Mouse (Mus musculus): Measurements from ENCODE around the gene Glb1. TPM values are rescaled to one million over a fixed set of nuclear protein-coding genes. Genes with fewer than 3 reads are reported as not detected.
"Not testable (repeated sequence)": the region's sequence is repeated elsewhere in the genome, so short reads cannot be mapped to it uniquely, and the experiment has no call there.

Glb1 gene
- 111 and 119 TPM in 2 replicates for polyA plus RNA-seq (2012; rRNA removed)

DNA sequence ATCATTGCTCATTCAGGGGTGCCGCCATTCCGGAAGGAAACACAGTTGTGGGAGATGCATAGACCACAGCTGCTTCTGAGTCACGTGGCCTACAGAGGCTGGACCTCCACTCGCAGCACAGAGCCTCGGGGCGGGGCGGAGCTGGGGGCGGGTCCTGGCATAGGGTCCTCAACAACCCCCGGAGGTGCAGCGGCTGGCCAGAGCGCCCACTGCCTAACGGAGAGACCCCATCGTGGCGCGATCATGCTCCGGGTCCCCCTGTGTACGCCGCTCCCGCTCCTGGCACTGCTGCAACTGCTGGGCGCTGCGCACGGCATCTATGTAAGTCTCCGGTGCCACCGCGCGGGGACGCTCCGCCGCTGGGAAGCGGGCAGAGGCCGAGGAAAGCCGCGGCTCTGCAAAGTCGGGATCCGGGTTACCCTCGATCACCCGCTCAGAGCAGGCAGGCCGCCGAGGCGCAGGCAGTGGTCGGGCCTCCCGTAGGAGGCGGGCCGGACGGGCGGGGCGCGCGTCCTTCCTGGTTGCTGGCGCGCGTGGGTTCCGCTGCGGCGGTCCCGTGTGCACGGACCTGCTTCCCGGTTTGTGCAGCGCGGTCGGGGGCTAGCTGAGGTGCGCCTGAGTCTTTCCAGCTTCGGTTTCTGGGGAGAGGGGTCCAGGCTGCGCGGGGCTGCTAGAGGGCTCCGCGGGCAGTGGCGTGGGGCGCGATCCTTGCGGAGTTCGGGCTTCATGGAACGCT is at the start of gene Glb1, which contains the start of gene Tmppe:
Glb1 (plus strand) TSS at position 128 of the 736 bp plus-strand sequence.
Tmppe (plus strand) TSS at position 157 of the 736 bp plus-strand sequence.
- DNase-seq (ENCODE audit: low read depth), result no peak

- no peak for DNase-seq (ENCODE audit: low read depth)
Observed at GRCm38 (mm10) chr9:114367783-114368470, 32.9 kb upstream of the Glb1 start.

DNA sequence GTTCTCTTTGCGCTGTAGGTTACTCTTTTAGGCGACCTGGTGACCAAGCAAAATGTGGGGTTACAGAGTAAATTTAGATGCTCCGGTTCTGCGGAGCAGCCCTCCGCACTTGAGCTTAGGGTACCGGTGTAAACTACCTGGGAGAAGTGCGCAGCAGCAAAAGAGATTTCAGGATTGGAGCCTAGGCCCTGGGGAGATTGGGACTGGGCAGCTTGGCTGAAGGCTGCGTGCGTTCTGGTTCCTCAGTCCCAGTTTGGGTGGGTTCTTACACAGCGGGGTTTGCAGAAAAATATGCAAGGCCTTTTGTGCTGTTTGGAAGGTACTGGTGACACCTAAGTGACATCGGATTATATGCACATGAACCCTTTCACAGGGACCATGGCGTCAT is 32.4 kb upstream of the Glb1 start:
- DNase-seq (ENCODE audit: low read depth), result no peak

GRCm38 (mm10) chr9:114369389-114369788 is 31.5 kb upstream of the Glb1 start:
- not testable (repeated sequence) for DNase-seq (ENCODE audit: low read depth)

- DNase-seq (ENCODE audit: low read depth), result not testable (repeated sequence)
Observed at GRCm38 (mm10) chr9:114371717-114372116, 29.2 kb upstream of the Glb1 start.

DNA sequence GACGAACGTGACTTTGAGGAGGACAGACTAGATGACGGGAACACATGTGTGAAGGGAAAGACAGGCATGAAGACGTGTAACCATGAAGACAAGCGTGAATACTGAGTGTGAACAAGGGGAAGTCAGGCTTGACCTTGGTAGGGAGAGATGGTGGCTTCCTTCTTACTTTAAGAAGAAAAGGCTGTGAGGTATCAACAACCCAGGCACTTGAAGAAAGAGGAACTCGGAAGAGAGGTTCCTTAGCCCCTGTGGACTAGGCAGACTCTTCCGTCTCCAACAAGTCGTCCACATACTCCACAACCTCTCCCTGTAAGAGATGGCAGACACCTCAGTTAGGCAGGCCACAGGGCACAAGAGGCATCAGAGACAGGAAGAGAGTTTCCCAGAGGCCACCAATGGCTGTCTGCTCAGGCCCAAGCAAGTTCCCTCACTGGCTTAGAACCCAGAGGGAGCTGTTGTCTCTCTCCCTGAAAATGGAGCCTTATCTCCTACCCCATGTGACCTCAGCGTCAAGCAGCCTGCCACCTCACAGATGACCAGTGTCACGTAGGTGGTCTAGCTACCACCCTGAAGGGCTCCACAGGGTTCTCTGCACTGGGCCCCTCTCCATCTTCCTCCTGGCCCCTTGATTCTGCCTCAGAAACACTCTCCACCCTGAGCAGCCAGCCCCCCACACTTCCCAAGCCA is 25.5 kb upstream of the Glb1 start:
- DNase-seq (ENCODE audit: low read depth), result no peak

DNA sequence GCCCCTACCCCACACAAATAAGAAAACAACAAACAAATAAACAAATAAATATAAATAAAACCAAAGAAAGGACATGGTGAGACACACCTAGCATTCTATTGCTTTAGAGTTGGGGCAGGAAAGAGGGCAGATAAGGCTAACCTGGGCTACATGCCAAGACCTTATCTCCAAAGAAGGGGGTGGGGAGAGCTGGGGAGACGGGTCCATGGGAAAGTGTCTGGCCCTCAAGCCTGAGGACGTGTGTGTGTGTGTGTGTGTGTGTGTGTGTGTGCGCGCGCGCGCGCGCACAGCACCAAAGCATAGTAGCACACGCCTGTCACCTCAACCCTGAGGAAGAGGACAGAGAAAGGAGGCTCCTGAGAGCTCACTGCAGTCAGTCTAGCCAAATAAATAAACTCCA is 23.7 kb upstream of the Glb1 start:
- DNase-seq (ENCODE audit: low read depth), result no peak

DNA sequence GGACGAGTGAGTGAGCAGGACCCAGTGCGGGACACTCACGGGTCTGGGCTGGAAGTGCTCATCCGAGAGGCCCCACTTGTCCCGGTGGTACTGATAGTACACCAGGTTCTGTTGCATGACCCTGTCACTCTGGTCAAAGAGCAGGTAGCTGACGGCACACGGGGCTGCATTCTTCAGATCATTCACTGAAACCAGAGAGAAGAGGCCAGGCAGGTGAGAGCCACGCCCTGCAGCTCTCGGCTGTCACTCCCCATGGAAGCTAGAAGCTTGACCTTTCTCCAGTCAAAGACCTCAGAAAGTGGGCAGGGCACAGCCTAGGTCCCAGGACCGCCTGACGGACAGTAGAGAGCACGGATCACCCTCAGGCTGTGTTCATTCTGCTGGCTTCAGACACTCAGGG is 21.0 kb upstream of the Glb1 start:
- no peak for DNase-seq (ENCODE audit: low read depth)

GRCm38 (mm10) chr9:114380881-114381733 is 19.8 kb upstream of the Glb1 start:
- DNase-seq (ENCODE audit: low read depth), result no peak

DNA sequence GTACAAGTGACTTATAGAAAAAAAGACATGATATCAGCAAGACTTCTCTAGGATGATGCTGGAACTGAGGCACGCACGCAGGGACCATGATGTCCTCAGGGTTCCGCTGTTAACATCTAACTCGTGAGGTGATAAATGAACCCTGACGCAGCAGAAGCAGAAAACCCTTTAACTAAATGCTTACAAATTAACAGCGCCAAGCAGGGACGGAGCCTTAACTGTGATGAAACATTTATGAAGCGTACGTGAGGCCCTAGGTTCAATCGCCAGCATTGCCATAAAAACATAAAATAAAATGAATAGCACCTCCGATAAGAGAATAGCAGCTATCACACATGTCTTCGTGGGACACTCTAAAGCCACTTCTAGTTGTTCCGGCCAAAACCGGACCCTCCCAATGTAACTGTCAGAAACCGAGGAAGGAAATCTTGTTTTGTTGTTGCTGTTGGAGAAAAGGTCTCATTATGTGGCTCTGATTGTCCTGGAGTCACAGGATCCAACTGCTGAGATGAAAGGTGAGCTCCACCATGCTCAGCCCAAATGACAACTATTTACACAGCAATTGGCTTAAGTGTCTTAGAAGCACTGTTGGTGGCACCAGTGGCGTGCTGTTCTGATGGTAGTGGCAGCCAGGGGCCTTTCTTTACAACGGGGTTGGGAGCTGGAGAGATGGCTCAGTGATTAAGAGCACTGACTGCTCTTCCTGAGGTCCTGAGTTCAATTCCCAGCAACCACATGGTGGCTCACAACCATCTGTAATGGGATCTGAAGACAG is 17.8 kb upstream of the Glb1 start:
- no peak for DNase-seq (ENCODE audit: low read depth)

DNA sequence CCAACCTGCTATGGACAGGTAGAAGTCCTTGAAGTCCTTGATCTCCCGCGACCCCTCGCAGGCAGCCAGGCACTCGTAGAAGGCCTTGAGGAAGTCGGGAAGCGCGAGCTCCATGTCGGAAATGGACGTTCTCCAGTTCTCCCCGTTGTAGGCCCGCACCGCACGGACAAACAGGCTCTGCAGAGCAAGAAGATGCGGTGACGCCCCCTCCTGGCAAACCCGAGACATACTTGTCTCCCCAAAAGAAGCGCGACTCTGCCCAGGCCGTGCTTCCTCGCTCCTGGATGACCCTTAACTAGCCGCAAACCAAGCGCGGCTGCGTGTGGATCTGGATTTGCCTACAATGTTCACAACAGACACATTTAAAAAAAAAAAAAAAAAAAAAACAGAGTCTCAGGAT is 16.2 kb upstream of the Glb1 start:
- DNase-seq (ENCODE audit: low read depth), result no peak

- no peak for DNase-seq (ENCODE audit: low read depth)
Observed at GRCm38 (mm10) chr9:114385160-114385559, 15.7 kb upstream of the Glb1 start.

GRCm38 (mm10) chr9:114387086-114387485 is 13.8 kb upstream of the Glb1 start:
- no peak for DNase-seq (ENCODE audit: low read depth)

DNA sequence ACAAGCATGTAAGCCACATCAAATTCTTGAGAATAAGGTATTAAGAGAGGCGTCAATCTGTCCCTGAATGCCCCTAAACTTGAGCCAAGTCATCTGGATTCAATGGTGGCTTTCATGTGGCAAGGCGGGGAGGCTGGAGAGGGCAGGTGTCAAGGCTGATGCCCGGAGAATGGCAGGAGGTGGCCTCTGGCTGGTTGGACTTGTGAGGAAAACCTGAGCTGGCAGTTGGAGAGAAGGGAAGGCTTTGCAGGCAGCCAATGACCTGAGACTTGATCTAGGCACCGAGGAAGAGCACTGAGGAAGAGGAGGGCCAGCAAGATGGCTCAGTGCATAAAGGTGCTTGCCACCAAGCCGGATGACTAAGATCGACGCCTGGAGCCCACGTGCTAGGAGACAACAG is 12.6 kb upstream of the Glb1 start:
- DNase-seq (ENCODE audit: low read depth), result no peak

- no peak for DNase-seq (ENCODE audit: low read depth)
Observed at GRCm38 (mm10) chr9:114388701-114389370, 12.0 kb upstream of the Glb1 start.

DNA sequence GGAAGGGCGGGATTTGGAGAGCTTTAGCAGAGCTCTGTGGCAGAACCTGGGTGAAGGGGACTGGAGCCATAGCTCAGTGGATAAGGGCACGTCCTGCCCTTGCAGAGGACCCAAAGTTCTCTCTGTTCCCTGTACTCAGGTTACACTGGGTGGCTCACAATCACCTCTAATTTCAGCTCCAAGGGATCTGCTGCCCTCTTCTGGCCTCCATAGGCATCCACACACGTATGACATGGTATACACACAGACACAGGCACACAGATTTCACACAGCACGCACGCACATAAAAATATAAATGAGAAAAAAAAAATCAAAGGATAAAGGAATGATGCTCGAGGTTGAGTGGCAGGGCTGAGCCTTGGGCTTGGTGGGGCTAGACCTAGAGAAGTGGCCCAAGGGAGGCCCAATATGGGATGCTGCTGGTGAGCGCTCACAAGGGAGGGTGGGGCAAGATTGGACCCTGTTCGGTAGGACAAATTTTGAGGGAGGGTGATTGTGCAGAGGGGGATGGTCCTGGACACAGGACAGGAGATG is 11.4 kb upstream of the Glb1 start:
- no peak for DNase-seq (ENCODE audit: low read depth)

DNA sequence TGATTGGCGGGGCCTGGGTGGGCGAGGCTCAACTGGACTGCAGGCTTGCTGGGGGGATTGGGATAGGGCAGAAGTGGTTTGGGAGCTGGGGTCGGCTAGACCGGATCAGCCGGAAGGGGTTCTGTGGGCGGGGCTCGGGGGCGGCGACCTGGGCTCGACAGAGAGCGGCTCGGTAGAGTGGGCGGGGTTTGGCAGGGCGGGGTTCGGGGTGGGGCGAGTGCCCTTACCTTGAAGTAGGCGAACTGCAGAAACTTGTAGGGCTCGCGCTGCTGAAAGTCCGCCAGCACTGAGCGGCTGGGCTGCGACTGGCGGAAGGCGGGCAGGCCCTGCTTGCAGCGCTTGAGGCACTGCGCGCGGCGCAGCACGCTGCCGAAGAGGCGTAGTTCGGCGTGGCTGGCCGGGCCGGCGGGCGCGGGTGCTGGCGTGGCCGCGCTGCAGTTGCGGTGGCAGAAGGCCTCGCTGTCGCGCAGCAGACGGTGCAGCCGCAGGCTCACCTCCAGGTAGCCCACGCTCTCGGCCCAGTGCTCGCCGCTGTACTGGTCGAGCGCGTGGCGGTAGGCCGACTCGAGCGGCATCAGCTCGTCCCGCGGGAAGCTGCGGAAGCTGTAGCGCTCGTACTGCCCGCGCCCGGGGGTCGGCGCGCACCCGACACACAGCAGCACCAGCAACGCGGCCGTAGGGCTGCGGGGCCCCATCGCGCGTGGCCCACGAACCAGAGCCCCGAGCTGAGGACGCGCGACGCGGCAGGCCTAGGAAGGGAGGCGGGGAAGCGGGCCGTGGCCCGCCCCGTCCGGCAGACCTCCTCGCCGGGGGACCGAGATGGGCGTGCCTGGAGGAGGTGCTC is 10.7 kb upstream of the Glb1 start, which contains the start of gene Crtap:
Crtap (minus strand) TSS at position 771 of the 844 bp plus-strand sequence.
- DNase-seq (ENCODE audit: low read depth), result no peak

DNA sequence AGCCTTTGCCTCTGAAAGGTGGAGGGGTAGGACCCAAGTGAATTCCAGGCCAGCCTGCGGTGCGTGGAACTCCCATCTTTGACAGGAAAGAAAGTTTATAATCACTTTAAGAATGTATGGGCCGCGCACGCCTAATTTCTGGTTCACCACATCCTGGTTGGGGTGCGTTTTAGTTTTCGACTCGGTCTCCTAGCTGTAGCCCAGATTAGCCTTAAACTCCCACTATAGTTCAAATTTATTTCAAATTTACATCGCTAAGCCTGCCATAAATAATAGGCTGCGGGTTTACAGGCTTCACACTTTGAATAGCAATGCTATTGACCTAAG is 10.2 kb upstream of the Glb1 start:
- no peak for DNase-seq (ENCODE audit: low read depth)

DNA sequence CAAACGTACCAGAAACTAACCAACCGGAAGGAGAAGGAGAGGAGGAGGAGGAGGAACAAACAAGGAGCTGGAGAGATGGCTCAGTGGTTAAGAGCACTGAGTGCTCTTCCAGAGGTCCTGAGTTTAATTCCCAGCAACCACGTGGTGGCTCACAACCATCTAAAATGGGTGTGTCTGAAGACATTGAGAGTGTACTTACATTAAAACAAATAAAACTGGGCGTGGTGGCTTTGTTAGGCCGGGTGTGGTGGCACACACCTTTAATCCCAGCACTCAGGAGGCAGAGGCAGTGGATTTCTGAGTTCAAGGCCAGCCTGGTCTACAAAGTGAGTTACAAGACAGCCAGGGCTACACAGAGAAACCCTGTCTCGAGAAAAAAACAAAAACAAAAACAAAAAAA is 6.7 kb upstream of the Glb1 start:
- DNase-seq (ENCODE audit: low read depth), result not testable (repeated sequence)
